Mouse (Mus musculus): ENCODE results near the gene Zfp978. TPM values are rescaled to one million over a fixed set of nuclear protein-coding genes. Genes with fewer than 3 reads are reported as not detected.
"Not testable (repeated sequence)": the region's sequence is repeated elsewhere in the genome, so short reads cannot be mapped to it uniquely, and the experiment has no call there.

Zfp978 gene
- polyA plus RNA-seq, 1 experiment from 2014 or later, result 0.14 TPM

DNA sequence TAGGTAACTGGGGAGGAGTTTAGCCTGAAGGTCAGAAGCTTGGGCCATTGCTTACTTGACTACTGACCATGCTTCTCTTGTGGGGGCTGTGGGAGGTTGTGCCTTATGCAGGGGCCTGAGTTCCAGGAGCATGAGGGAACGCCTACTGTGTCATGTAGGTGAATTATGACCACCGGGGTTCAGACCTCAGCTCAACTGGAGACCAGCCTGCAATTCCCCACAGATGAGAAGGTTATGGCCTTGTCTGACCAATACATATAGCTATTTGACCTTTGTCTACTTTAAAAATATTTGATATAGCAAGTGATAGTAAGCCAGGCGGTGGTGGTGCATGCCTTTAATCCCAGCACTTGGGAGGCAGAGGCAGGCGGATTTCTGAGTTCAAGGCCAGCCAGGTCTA, 22.1 kb downstream of the Zfp978 start:
- H3K9ac ChIP-seq (ENCODE audit: low read depth, low read length); DNase-seq (ENCODE audit: low spot score); H3K9me3 ChIP-seq (replicated peaks; ENCODE audit: low read length); H3K4me3 ChIP-seq (replicated peaks; ENCODE audit: low read depth, low read length); H3K4me1 ChIP-seq (replicated peaks; ENCODE audit: insufficient read depth, low read length); H3K27ac ChIP-seq; H3K36me3 ChIP-seq (ENCODE audit: insufficient read depth, low read length); H3K27me3 ChIP-seq (ENCODE audit: insufficient read depth, low read length); H3K4me2 ChIP-seq (ENCODE audit: low read length); ATAC-seq (replicated peaks; ENCODE audit: low FRiP score, low read depth): not testable (repeated sequence)
- WGBS, result 83% methylated on average over 2 of the region's 4 CpGs

DNA sequence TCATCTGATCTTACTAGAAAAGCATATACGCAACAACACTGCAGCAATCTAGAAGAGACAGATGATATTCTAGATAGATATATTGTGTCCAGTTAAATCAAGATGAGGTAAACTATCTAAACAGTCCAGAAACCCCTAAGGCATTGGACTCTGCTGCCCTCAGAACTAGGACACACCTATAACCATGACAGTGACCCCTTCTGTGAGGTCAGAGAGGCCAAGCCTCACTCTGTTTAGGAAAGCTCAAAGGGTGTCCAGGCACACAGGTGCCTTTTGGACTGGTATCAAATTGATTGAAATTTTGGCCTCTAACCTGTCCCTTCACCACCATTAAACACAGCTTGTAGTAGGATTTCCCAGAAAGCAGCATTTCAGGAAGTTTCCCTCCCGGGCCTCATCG, 36.1 kb downstream of the Zfp978 start:
- not testable (repeated sequence) for H3K4me2 ChIP-seq (ENCODE audit: low read length); H3K27me3 ChIP-seq (ENCODE audit: insufficient read depth, low read length); H3K36me3 ChIP-seq (ENCODE audit: insufficient read depth, low read length); ATAC-seq (replicated peaks; ENCODE audit: low FRiP score, low read depth); H3K4me3 ChIP-seq (replicated peaks; ENCODE audit: low read depth, low read length); H3K27ac ChIP-seq; H3K4me1 ChIP-seq (replicated peaks; ENCODE audit: insufficient read depth, low read length); DNase-seq (ENCODE audit: low spot score); H3K9ac ChIP-seq (ENCODE audit: low read depth, low read length)
- 88% methylated on average over 3 of the region's 3 CpGs for WGBS
- peaks cover 14% of the 10 kb centered on the region for H3K9me3 ChIP-seq (replicated peaks; ENCODE audit: low read length)

DNA sequence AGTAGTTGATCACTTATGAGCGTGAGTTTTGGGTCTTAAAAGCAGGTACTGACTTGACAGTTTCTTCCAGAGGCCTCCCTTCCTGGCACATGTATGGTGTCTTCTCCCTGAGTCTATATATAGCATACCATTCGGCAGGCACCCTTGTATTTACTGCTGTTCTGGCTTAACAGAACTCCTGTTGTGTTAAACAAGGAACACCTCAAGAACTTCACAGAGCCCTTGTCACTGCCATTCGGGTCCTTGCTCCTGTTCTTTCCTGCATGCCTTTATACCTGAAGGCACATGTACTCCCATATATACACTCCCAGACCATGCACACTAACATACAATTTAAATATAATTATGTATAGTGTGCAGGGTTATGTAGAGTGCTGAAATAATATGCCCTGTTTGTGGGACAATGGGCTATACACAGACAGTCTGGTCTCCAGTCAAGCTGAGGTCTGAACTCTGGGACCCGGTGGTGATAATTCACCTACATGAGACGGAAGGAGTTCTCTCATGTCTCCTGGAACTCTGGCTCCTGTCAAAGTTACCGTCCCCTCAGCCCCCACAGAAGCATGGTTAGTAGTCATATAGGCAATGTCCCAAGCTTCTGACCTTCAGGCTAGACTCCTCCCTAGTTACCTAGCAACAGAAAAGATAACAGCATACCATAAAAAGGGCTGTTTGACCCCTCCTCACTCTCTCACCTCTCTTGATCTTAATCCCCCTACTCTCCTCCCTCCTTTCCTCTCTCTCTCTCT, 37.0 kb downstream of the Zfp978 start:
- not testable (repeated sequence) for H3K4me1 ChIP-seq (replicated peaks; ENCODE audit: insufficient read depth, low read length); H3K27ac ChIP-seq; DNase-seq (ENCODE audit: low spot score); H3K27me3 ChIP-seq (ENCODE audit: insufficient read depth, low read length); H3K4me3 ChIP-seq (replicated peaks; ENCODE audit: low read depth, low read length); H3K36me3 ChIP-seq (ENCODE audit: insufficient read depth, low read length); H3K9ac ChIP-seq (ENCODE audit: low read depth, low read length); ATAC-seq (replicated peaks; ENCODE audit: low FRiP score, low read depth); H3K4me2 ChIP-seq (ENCODE audit: low read length)
- WGBS, result 78% methylated on average over 6 of the region's 6 CpGs
- peaks cover 16% of the 10 kb centered on the region for H3K9me3 ChIP-seq (replicated peaks; ENCODE audit: low read length)

DNA sequence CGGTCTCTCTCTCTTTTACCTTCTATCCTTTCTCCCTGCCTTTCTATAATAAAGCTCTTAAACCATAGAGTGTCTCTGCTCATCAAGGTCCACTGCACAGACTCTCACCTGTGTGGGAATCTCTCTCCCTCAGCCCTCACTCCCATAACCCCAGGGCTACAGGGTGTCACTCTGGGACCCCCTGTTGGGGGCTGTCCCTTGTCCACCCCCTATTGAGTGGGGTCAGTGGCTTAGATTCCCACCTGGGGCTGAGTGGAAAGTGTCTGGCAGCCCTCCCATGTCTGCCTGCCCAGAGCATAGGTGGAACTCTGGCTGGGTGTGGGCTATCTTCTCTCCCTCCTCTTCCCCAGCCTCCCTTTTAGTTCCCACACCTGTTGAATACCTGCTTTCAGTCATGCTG, 37.6 kb downstream of the Zfp978 start:
- H3K4me3 ChIP-seq (replicated peaks; ENCODE audit: low read depth, low read length); H3K27ac ChIP-seq; H3K4me2 ChIP-seq (ENCODE audit: low read length); H3K9ac ChIP-seq (ENCODE audit: low read depth, low read length); H3K4me1 ChIP-seq (replicated peaks; ENCODE audit: insufficient read depth, low read length); H3K36me3 ChIP-seq (ENCODE audit: insufficient read depth, low read length); DNase-seq (ENCODE audit: low spot score); H3K27me3 ChIP-seq (ENCODE audit: insufficient read depth, low read length); ATAC-seq (replicated peaks; ENCODE audit: low FRiP score, low read depth): not testable (repeated sequence)
- peaks cover 20% of the 10 kb centered on the region for H3K9me3 ChIP-seq (replicated peaks; ENCODE audit: low read length)
- 86% methylated on average over 1 of the region's 1 CpGs for WGBS

DNA sequence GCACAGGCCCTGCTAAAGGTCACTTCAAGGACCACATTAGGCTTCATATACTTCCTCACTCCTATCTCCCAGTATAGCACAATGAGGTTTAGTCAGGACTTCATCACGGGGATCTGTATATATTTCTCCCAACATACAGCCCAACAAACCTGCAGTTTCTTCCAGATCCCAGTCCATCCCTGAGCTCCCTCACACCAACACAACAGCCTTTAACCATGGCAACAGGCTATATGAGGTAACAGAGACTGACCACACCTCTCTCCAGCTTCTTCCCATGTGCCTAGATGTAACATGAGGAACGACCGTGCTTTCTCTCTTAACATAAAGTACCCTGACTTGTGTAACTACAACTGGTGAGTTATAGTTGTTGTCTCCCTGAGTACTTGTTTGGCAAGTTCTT, 38.4 kb downstream of the Zfp978 start:
- not testable (repeated sequence) for H3K36me3 ChIP-seq (ENCODE audit: insufficient read depth, low read length); ATAC-seq (replicated peaks; ENCODE audit: low FRiP score, low read depth); H3K4me1 ChIP-seq (replicated peaks; ENCODE audit: insufficient read depth, low read length); H3K4me3 ChIP-seq (replicated peaks; ENCODE audit: low read depth, low read length); DNase-seq (ENCODE audit: low spot score); H3K27ac ChIP-seq; H3K9ac ChIP-seq (ENCODE audit: low read depth, low read length); H3K4me2 ChIP-seq (ENCODE audit: low read length); H3K27me3 ChIP-seq (ENCODE audit: insufficient read depth, low read length)
- peaks cover 26% of the 10 kb centered on the region for H3K9me3 ChIP-seq (replicated peaks; ENCODE audit: low read length)
- 71% methylated on average over 3 of the region's 3 CpGs for WGBS

DNA sequence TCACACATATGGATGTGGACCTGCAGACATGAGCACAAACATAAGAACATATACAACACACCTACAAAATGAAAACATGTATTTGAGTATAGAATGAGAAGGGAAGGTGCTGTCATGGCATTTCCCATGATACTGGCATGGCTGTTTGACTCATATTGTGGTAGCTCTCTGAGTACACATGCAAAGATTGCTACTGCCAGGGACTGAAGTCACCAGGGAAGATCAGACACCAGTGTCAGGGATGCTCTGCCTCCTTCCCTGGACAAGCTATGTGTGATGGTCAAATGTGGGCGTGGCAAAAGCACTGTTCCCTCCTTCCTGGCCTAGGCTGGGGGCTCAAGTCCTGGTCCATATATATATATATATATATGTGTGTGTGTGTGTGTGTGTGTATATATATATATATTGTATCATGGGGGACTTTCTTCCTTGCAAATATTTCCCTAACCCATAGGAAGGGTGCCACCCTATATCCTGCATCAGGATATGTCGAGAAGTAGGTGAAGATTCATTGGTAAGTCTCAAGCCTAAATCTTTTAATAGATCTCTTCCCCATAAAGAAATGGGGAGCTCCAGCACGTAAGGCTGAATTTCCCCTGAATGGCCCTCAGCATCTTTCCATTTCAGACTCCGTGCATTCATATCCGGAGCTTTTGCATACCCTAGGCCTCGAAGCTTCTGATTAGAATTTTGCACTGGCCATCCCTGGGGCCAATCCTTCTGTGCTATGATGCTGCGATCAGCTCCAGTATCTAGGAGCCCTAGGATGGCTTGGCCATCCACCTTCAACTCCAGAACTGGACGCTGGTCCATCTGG, 39.1 kb downstream of the Zfp978 start:
- peak; percentile 37; the same call in 1 of the 2 replicates for ATAC-seq (replicated peaks; ENCODE audit: low FRiP score, low read depth)
- H3K27ac ChIP-seq; H3K4me1 ChIP-seq (replicated peaks; ENCODE audit: insufficient read depth, low read length); H3K27me3 ChIP-seq (ENCODE audit: insufficient read depth, low read length); H3K4me3 ChIP-seq (replicated peaks; ENCODE audit: low read depth, low read length); DNase-seq (ENCODE audit: low spot score); H3K4me2 ChIP-seq (ENCODE audit: low read length); H3K9ac ChIP-seq (ENCODE audit: low read depth, low read length); H3K36me3 ChIP-seq (ENCODE audit: insufficient read depth, low read length): not testable (repeated sequence)
- peaks cover 26% of the 10 kb centered on the region for H3K9me3 ChIP-seq (replicated peaks; ENCODE audit: low read length)
- WGBS, result 81% methylated on average over 8 of the region's 8 CpGs

DNA sequence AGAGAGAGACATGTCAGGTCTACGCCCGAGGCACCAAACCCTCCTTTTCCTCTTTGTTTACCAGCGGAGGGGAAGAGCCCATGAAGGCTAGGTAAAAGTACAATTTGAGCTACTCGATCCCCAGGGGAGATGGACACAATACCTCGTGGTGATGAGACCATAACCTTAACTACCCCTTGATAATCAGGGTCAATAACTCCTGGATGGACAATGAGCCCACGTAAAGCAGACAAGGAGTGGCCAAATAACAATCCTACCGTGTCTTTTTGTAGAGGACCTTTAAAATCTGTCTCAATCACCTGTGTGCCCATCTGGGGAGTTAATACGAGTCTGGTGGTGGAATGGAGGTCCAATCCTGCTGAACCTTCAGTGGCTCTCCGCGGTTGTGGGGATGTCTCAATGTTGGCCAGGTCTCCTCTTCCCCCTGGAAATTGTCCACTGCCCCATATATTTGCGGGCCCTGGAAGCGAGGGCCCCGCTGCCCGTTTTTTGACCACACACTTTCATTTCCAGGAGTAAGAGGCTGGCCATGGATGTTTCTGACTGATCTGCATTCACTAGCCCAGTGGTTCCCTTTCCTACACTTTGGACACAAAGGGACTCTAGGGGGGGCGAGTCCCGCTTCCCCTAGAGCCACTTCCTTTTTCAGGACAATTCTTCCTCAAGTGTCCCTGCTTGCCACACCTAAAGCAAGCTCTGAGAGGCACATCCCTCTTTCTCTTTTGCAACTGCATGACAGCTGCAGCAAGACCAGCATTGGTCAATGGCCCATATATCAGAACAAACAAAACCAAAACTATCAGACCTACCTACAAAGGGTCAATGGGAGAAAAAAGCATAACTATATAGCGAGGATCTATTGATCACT, 40.0 kb downstream of the Zfp978 start:
- DNase-seq (ENCODE audit: low spot score); H3K36me3 ChIP-seq (ENCODE audit: insufficient read depth, low read length); H3K9ac ChIP-seq (ENCODE audit: low read depth, low read length); H3K4me3 ChIP-seq (replicated peaks; ENCODE audit: low read depth, low read length); H3K4me1 ChIP-seq (replicated peaks; ENCODE audit: insufficient read depth, low read length); H3K4me2 ChIP-seq (ENCODE audit: low read length); ATAC-seq (replicated peaks; ENCODE audit: low FRiP score, low read depth); H3K27ac ChIP-seq; H3K27me3 ChIP-seq (ENCODE audit: insufficient read depth, low read length): not testable (repeated sequence)
- H3K9me3 ChIP-seq (replicated peaks; ENCODE audit: low read length), result peaks cover 26% of the 10 kb centered on the region
- WGBS, result 82% methylated on average over 15 of the region's 17 CpGs

DNA sequence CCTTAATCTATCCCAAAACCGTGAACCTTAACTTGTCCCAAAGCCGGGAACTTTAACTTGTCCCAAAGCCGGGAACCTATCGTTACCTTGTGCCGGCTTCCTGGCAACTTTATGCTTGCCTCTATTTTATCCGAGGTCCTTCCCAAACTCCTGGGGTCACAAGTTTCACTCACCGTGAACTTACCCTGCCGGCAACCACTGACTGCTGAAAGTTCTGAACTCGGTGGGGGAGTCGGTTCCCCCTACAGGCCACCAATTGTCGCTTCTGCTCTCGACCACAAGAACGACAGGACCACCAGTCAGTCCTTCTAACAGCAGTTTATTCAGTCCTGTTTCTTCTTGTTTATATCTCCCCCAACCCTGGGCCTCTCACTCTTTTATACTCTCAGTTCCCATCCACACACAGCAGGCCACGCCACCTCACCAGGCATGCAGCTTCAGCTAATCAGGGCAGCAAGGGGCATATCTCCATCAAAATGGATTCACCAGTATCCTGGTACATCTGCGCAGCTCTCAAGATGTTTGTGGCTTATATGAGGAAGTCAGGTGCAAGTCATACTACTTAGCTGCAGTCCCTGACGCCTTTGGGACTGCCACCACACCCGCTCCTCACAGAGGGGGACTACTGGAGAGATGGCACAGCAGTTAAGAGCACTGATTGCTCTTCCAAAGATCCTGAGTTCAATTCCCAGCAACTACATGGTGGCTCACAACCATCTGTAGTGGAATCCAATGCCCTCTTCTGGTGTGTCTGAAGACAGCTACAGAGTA, 40.8 kb downstream of the Zfp978 start:
- H3K4me2 ChIP-seq (ENCODE audit: low read length); H3K27ac ChIP-seq; H3K9ac ChIP-seq (ENCODE audit: low read depth, low read length); H3K36me3 ChIP-seq (ENCODE audit: insufficient read depth, low read length); H3K4me1 ChIP-seq (replicated peaks; ENCODE audit: insufficient read depth, low read length); DNase-seq (ENCODE audit: low spot score); H3K4me3 ChIP-seq (replicated peaks; ENCODE audit: low read depth, low read length); H3K27me3 ChIP-seq (ENCODE audit: insufficient read depth, low read length); ATAC-seq (replicated peaks; ENCODE audit: low FRiP score, low read depth): not testable (repeated sequence)
- peaks cover 26% of the 10 kb centered on the region for H3K9me3 ChIP-seq (replicated peaks; ENCODE audit: low read length)
- WGBS, result 83% methylated on average over 17 of the region's 17 CpGs

Measured in kidney, postnatal 0 days (tissue).